Mouse (Mus musculus) neural tube, embryonic 12.5 days (tissue): ENCODE data around the gene Snca. TPM values are rescaled to one million over a fixed set of nuclear protein-coding genes. Genes with fewer than 3 reads are reported as not detected.

Experiments
- ATAC-seq: fragments of 200-750 bp; cut with Nextera tagmentation; 2 replicates; pipeline ENCODE4 v1.8.0; 2017; ENCODE audit warnings: low read depth, mild to moderate bottlenecking, moderate TSS enrichment, moderate library complexity; ENCODE audit not compliant: low FRiP score
- H3K27ac ChIP-seq: fragments of 300-500 bp; sonication (generic); 2 replicates; pipeline ENCODE4 v1.5.1; 2016
- H3K27me3 ChIP-seq: fragments of 300-500 bp; sonication (generic); replicated peaks from 2 replicates; pipeline ENCODE4 v1.6.1; 2016; ENCODE audit warnings: mild to moderate bottlenecking
- H3K36me3 ChIP-seq: fragments of 300-500 bp; sonication (generic); 2 replicates; pipeline ENCODE4 v1.6.1; 2016; ENCODE audit warnings: mild to moderate bottlenecking
- H3K4me1 ChIP-seq: fragments of 300-500 bp; sonication (generic); 2 replicates; pipeline ENCODE4 v1.6.1; 2016
- H3K4me2 ChIP-seq: fragments of 300-500 bp; sonication (generic); replicated peaks from 2 replicates; pipeline ENCODE4 v1.6.1; 2016; ENCODE audit warnings: mild to moderate bottlenecking
- H3K4me3 ChIP-seq: fragments of 300-500 bp; sonication (generic); 2 replicates; pipeline ENCODE4 v1.5.1; 2016
- H3K9ac ChIP-seq: fragments of 300-500 bp; sonication (generic); 2 replicates; pipeline ENCODE4 v1.6.1; 2016; ENCODE audit warnings: mild to moderate bottlenecking
- H3K9me3 ChIP-seq: fragments of 300-500 bp; sonication (generic); 2 replicates; pipeline ENCODE4 v1.6.1; 2016; ENCODE audit warnings: mild to moderate bottlenecking
- WGBS: fragments of 180-500 bp; shearing (Covaris S2); methylation state at CpG from one replicate; pipeline ENCODE4 v1.1.7; 2016; 5-methylcytosine and 5-hydroxymethylcytosine counted together
- polyA plus RNA-seq: library from polyadenylated mRNA; unstranded; fragments of >200 nt; fragmentation: Nextera tagmentation; extraction: Ambion mirVana; gene quantifications from 2 replicates; pipeline ENCODE4 v1.2.1, GENCODE M21; 2016

Snca gene
- polyA plus RNA-seq, 1 experiment from 2014 or later, result 75.3 TPM

GRCm38 (mm10) chr6:60771899-60772298 lies 57.8 kb downstream of the Snca start:
- 90% methylated on average over 1 of the region's 1 CpGs for WGBS
- Histone ChIP-seq H3K27me3 (no peaks in the 10 kb centered on the region), H3K4me1 (no peaks in the 10 kb centered on the region), H3K4me3 (no peak overlapping the region), H3K9ac (no peak overlapping the region), H3K27ac (no peak overlapping the region), H3K36me3 (no peaks in the 10 kb centered on the region), H3K9me3 (no peaks in the 10 kb centered on the region), H3K4me2 (no peak overlapping the region)
- no peak for ATAC-seq

DNA sequence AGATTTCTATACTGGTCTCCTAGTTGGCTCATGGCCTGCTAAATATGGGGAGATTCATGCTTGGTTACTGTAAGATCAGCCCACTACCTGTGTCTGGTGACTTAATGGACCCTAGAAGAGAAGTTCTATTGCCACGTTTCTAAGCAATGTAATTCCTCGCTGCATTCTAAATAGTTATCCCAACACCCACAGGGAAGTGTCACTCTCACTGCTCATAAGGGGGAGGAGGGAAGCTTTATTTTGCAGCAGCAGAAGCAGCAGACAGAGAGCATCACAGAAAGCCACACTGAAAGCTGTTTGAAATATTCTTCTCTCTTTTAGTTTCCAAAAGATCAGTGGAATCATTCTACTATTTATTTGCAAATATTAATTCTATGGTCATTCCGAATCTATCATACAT lies 64.0 kb downstream of the Snca start:
- no peak for ATAC-seq

GRCm38 (mm10) chr6:60762864-60763263 lies 66.8 kb downstream of the Snca start:
- ATAC-seq, result no peak
- Histone ChIP-seq H3K27ac (no peak overlapping the region), H3K9ac (no peak overlapping the region), H3K27me3 (no peaks in the 10 kb centered on the region), H3K4me3 (no peak overlapping the region), H3K4me1 (no peaks in the 10 kb centered on the region), H3K36me3 (no peaks in the 10 kb centered on the region), H3K9me3 (no peaks in the 10 kb centered on the region), H3K4me2 (no peak overlapping the region)
- WGBS, result 89% methylated on average over 4 of the region's 4 CpGs

More for the DNA sequence above, 64.0 kb downstream of the Snca start:
- 84% methylated on average over 3 of the region's 3 CpGs for WGBS
- Histone ChIP-seq H3K4me2 (no peak overlapping the region), H3K4me3 (no peak overlapping the region), H3K9me3 (no peaks in the 10 kb centered on the region), H3K27me3 (no peaks in the 10 kb centered on the region), H3K9ac (no peak overlapping the region), H3K4me1 (no peaks in the 10 kb centered on the region), H3K36me3 (no peaks in the 10 kb centered on the region), H3K27ac (no peak overlapping the region)

GRCm38 (mm10) chr6:60761710-60762109 lies 67.9 kb downstream of the Snca start:
- Histone ChIP-seq H3K4me2 (no peak overlapping the region), H3K27ac (no peak overlapping the region), H3K4me1 (no peaks in the 10 kb centered on the region), H3K27me3 (no peaks in the 10 kb centered on the region), H3K4me3 (no peak overlapping the region), H3K9me3 (no peaks in the 10 kb centered on the region), H3K9ac (no peak overlapping the region), H3K36me3 (no peaks in the 10 kb centered on the region)
- 55% methylated on average over 2 of the region's 2 CpGs for WGBS
- peak; percentile 65 for ATAC-seq

- Histone ChIP-seq H3K4me2 (no peak overlapping the region), H3K9me3 (no peaks in the 10 kb centered on the region), H3K4me3 (no peak overlapping the region), H3K27ac (no peak overlapping the region), H3K4me1 (no peaks in the 10 kb centered on the region), H3K27me3 (no peaks in the 10 kb centered on the region), H3K9ac (no peak overlapping the region), H3K36me3 (no peaks in the 10 kb centered on the region)
- ATAC-seq, result no peak
- WGBS, result 84% methylated on average over 1 of the region's 1 CpGs
Observed at GRCm38 (mm10) chr6:60754975-60755374, 74.7 kb downstream of the Snca start.

- Histone ChIP-seq H3K27me3 (no peaks in the 10 kb centered on the region), H3K4me1 (no peaks in the 10 kb centered on the region), H3K9me3 (no peaks in the 10 kb centered on the region), H3K36me3 (no peaks in the 10 kb centered on the region), H3K27ac (no peak overlapping the region), H3K4me2 (no peak overlapping the region), H3K4me3 (no peak overlapping the region), H3K9ac (no peak overlapping the region)
- no peak for ATAC-seq
Observed at GRCm38 (mm10) chr6:60745965-60746364, 83.7 kb downstream of the Snca start.

GRCm38 (mm10) chr6:60741427-60742071 lies 88.1 kb downstream of the Snca start:
- Histone ChIP-seq H3K4me2 (no peak overlapping the region), H3K9ac (no peak overlapping the region), H3K27me3 (no peaks in the 10 kb centered on the region), H3K4me1 (no peaks in the 10 kb centered on the region), H3K36me3 (no peaks in the 10 kb centered on the region), H3K27ac (no peak overlapping the region), H3K4me3 (no peak overlapping the region), H3K9me3 (no peaks in the 10 kb centered on the region)
- WGBS, result 79% methylated on average over 2 of the region's 2 CpGs
- ATAC-seq, result no peak

GRCm38 (mm10) chr6:60739776-60740175 lies 89.9 kb downstream of the Snca start:
- WGBS, result 66% methylated on average over 1 of the region's 1 CpGs
- Histone ChIP-seq H3K9me3 (no peaks in the 10 kb centered on the region), H3K27me3 (no peaks in the 10 kb centered on the region), H3K4me1 (no peaks in the 10 kb centered on the region), H3K4me3 (no peak overlapping the region), H3K4me2 (no peak overlapping the region), H3K27ac (no peak overlapping the region), H3K9ac (no peak overlapping the region), H3K36me3 (no peaks in the 10 kb centered on the region)
- ATAC-seq, result no peak

- H3K27ac ChIP-seq, result no peak overlapping the region
- H3K4me1 ChIP-seq, result no peaks in the 10 kb centered on the region
- ATAC-seq, result no peak
- 39% methylated on average over 2 of the region's 2 CpGs for WGBS
- H3K4me3 ChIP-seq, result no peak overlapping the region
- H3K9ac ChIP-seq, result no peak overlapping the region
- no peaks in the 10 kb centered on the region for H3K9me3 ChIP-seq
- no peak overlapping the region for H3K4me2 ChIP-seq
- no peaks in the 10 kb centered on the region for H3K27me3 ChIP-seq
- H3K36me3 ChIP-seq, result no peaks in the 10 kb centered on the region
Observed at GRCm38 (mm10) chr6:60731164-60731563, 98.5 kb downstream of the Snca start.

- Histone ChIP-seq H3K9me3 (no peaks in the 10 kb centered on the region), H3K27ac (no peak overlapping the region), H3K27me3 (no peaks in the 10 kb centered on the region), H3K4me3 (no peak overlapping the region), H3K36me3 (no peaks in the 10 kb centered on the region), H3K4me2 (no peak overlapping the region), H3K4me1 (no peaks in the 10 kb centered on the region), H3K9ac (no peak overlapping the region)
- WGBS, result 84% methylated on average over 2 of the region's 2 CpGs
- no peak for ATAC-seq
Observed at GRCm38 (mm10) chr6:60724110-60724829, 105.4 kb downstream of the Snca start.

DNA sequence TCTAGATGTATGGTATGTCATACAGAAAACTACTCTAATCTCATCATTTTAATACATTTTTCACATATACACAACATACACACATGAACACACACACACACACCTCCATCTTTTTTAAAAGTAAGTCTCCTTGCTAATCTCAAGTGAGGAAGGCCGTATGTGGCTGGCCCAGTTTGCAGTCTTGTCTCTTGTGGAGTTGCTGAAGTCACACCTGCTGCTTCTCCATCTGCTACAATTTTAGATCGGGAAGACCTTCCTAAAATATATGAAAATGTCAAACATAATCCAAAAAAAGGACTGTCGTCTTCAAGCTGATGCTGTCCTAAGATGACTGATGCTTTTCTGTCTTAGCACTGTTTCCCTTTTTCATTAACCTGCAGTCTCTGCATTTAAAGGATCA lies 112.1 kb downstream of the Snca start:
- no peaks in the 10 kb centered on the region for H3K27me3 ChIP-seq
- no peaks in the 10 kb centered on the region for H3K9me3 ChIP-seq
- H3K4me3 ChIP-seq, result no peak overlapping the region
- H3K36me3 ChIP-seq, result no peaks in the 10 kb centered on the region
- no peak overlapping the region for H3K4me2 ChIP-seq
- no peaks in the 10 kb centered on the region for H3K4me1 ChIP-seq
- 88% methylated on average over 3 of the region's 3 CpGs for WGBS
- ATAC-seq, result no peak
- no peak overlapping the region for H3K27ac ChIP-seq
- H3K9ac ChIP-seq, result no peak overlapping the region

- ATAC-seq, result no peak
Observed at GRCm38 (mm10) chr6:60709997-60710471, 119.6 kb downstream of the Snca start.

DNA sequence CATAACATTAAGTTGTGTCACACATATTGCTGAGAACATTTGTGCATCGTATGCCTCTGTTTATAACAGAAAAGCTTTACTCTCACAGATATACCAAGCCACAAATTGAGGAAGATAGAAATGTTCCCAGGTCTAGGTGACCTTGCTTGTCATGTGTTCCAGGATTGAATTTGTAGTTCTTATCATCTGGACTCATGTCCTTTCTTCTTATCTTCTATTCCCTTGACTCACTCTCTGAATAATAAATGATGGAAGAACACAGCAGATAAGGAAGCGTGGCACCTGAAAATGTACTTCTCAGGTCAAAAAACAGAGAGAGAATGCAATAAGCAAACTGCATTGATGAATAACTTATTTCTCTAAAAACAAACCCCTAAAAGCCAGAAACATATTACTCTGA lies 131.6 kb downstream of the Snca start:
- Histone ChIP-seq H3K36me3 (no peaks in the 10 kb centered on the region), H3K9me3 (no peaks in the 10 kb centered on the region), H3K9ac (no peak overlapping the region), H3K4me1 (no peaks in the 10 kb centered on the region), H3K4me3 (no peak overlapping the region), H3K27me3 (no peaks in the 10 kb centered on the region), H3K27ac (no peak overlapping the region), H3K4me2 (no peak overlapping the region)
- 93% methylated on average over 2 of the region's 2 CpGs for WGBS
- ATAC-seq, result no peak

More at GRCm38 (mm10) chr6:60709997-60710471, 119.6 kb downstream of the Snca start:
- Histone ChIP-seq H3K36me3 (no peaks in the 10 kb centered on the region), H3K4me3 (no peak overlapping the region), H3K4me1 (no peaks in the 10 kb centered on the region), H3K27ac (no peak overlapping the region), H3K9ac (no peak overlapping the region), H3K27me3 (no peaks in the 10 kb centered on the region), H3K4me2 (no peak overlapping the region), H3K9me3 (no peaks in the 10 kb centered on the region)
- 27% methylated on average over 2 of the region's 2 CpGs for WGBS
